16 mouse cellular contexts compared by ENCODE assay signal in genomic region chr2:146324140-146324906, GRCm38 (mm10).
DNase-seq lines count a peak whose midpoint lies in the region; ATAC-seq and TF ChIP-seq lines count a peak whose summit lies in the region.
"Had no signal": no experiment of that assay in that cellular context is flagged by ENCODE, and none has a peak within 500 bp of the region (broad histone marks: within the 10 kb centered on the region; RNA-seq: fewer than 3 reads in every experiment).

No protein-coding gene starts in this region.

- no peaks in the 10 kb centered on the region for H3K36me3 ChIP-seq in forebrain, embryonic 11.5 days (ENCODE audit: control insufficient read depth, insufficient read depth, low read length)
- H3K36me3 ChIP-seq in forebrain, embryonic 16.5 days (ENCODE audit: control insufficient read depth, insufficient read depth), result no peaks in the 10 kb centered on the region
- H3K36me3 ChIP-seq in hindbrain, postnatal 0 days (ENCODE audit: insufficient read depth, low read length), result peaks cover 3% of the 10 kb centered on the region; the same call in 1 of the 2 replicates
- H3K36me3 ChIP-seq in midbrain, postnatal 0 days (ENCODE audit: insufficient read depth, low read length), result no peaks in the 10 kb centered on the region
- H3K36me3 ChIP-seq: stomach, embryonic 15.5 days had no signal

- H3K9ac ChIP-seq in forebrain, embryonic 11.5 days (ENCODE audit: low read length), result no peak overlapping the region; the same call in 1 of the 2 replicates
- peak overlapping the region; percentile 49; the same call in 1 of the 2 replicates for H3K9ac ChIP-seq in forebrain, embryonic 16.5 days (replicated peaks; ENCODE audit: low read depth, low read length)
- no peak overlapping the region for H3K9ac ChIP-seq in hindbrain, postnatal 0 days (replicated peaks; ENCODE audit: low read length)
- H3K9ac ChIP-seq in midbrain, postnatal 0 days (replicated peaks; ENCODE audit: low read length, poor library complexity, severe bottlenecking), result no peak overlapping the region
- H3K9ac ChIP-seq: heart, embryonic 13.5 days; liver, embryonic 13.5 days; stomach, embryonic 15.5 days had no signal

- peak; percentile 70 for ATAC-seq in forebrain, embryonic 11.5 days (replicated peaks; ENCODE audit: low FRiP score)
- ATAC-seq in forebrain, embryonic 16.5 days, result peak; percentile 84
- ATAC-seq in hindbrain, postnatal 0 days, result no peak
- no peak for ATAC-seq in midbrain, postnatal 0 days (ENCODE audit: low FRiP score)

- H3K4me2 ChIP-seq in forebrain, embryonic 11.5 days (ENCODE audit: low read depth, low read length, severe bottlenecking), result peak overlapping the region; percentile 16; the same call in 1 of the 2 replicates
- peak overlapping the region; percentile 40 for H3K4me2 ChIP-seq in forebrain, embryonic 16.5 days (ENCODE audit: low read length)
- no peak overlapping the region for H3K4me2 ChIP-seq in hindbrain, postnatal 0 days (ENCODE audit: low read depth, low read length)
- 0 out of 2 replicates have a peak overlapping the region, but pooled peaks have one; percentile 15 for H3K4me2 ChIP-seq in midbrain, postnatal 0 days (ENCODE audit: low read depth, low read length, poor library complexity, severe bottlenecking)
- H3K4me2 ChIP-seq: heart, embryonic 13.5 days; liver, embryonic 13.5 days; stomach, embryonic 15.5 days had no signal

- H3K27ac ChIP-seq in forebrain, embryonic 11.5 days (ENCODE audit: low read depth, low read length), result peak overlapping the region; percentile 81
- peak overlapping the region; percentile 85 for H3K27ac ChIP-seq in forebrain, embryonic 16.5 days (ENCODE audit: low read length)
- H3K27ac ChIP-seq in hindbrain, postnatal 0 days, result peak overlapping the region; percentile 48; the same call in 1 of the 2 replicates
- H3K27ac ChIP-seq in midbrain, postnatal 0 days (ENCODE audit: low read depth, low read length), result no peak overlapping the region
- H3K27ac ChIP-seq: heart, embryonic 13.5 days; liver, embryonic 13.5 days; stomach, embryonic 15.5 days had no signal

- H3K9me3 ChIP-seq in forebrain, embryonic 11.5 days (ENCODE audit: control insufficient read depth, low read length), result no peaks in the 10 kb centered on the region
- no peaks in the 10 kb centered on the region for H3K9me3 ChIP-seq in forebrain, embryonic 16.5 days (ENCODE audit: control insufficient read depth, low read length)
- H3K9me3 ChIP-seq in hindbrain, postnatal 0 days (ENCODE audit: low read length), result no peaks in the 10 kb centered on the region
- H3K9me3 ChIP-seq in midbrain, postnatal 0 days (ENCODE audit: low read length), result no peaks in the 10 kb centered on the region
- H3K9me3 ChIP-seq: heart, embryonic 13.5 days; liver, embryonic 13.5 days; stomach, embryonic 15.5 days had no signal

- no peaks in the 10 kb centered on the region; the same call in 1 of the 2 replicates for H3K4me1 ChIP-seq in forebrain, embryonic 11.5 days (replicated peaks; ENCODE audit: control insufficient read depth, insufficient read depth, low read length)
- peaks cover 11% of the 10 kb centered on the region for H3K4me1 ChIP-seq in forebrain, embryonic 16.5 days (replicated peaks; ENCODE audit: control insufficient read depth, insufficient read depth, low read length)
- H3K4me1 ChIP-seq in hindbrain, postnatal 0 days (ENCODE audit: insufficient read depth, low read length), result peaks cover 5% of the 10 kb centered on the region
- no peaks in the 10 kb centered on the region for H3K4me1 ChIP-seq in midbrain, postnatal 0 days (ENCODE audit: insufficient read depth, low read length)
- H3K4me1 ChIP-seq: heart, embryonic 13.5 days; liver, embryonic 13.5 days; stomach, embryonic 15.5 days had no signal

- 47% methylated on average over 3 of the region's 3 CpGs for WGBS in forebrain, embryonic 11.5 days
- 12% methylated on average over 3 of the region's 3 CpGs for WGBS in forebrain, embryonic 16.5 days
- WGBS in hindbrain, postnatal 0 days, result 63% methylated on average over 3 of the region's 3 CpGs
- WGBS in midbrain, postnatal 0 days, result 59% methylated on average over 3 of the region's 3 CpGs

- intact Hi-C loops in left cerebral cortex, postnatal 14 days (cut with DNase I), result no loop called here

- TF ChIP-seq CTCF in hindbrain, postnatal 0 days (IDR thresholded peaks at IDR 0.05; ENCODE audit: low read depth), result no peak
- TF ChIP-seq CTCF in midbrain, postnatal 0 days (IDR thresholded peaks at IDR 0.05), result no peak

- H3K27me3 ChIP-seq in forebrain, embryonic 11.5 days (ENCODE audit: control insufficient read depth, insufficient read depth, low read length), result no peaks in the 10 kb centered on the region; the same call in 1 of the 2 replicates
- H3K27me3 ChIP-seq in forebrain, embryonic 16.5 days (replicated peaks; ENCODE audit: control insufficient read depth, insufficient read depth, low read length), result no peaks in the 10 kb centered on the region
- H3K27me3 ChIP-seq in hindbrain, postnatal 0 days (ENCODE audit: insufficient read depth, low read length), result 0 out of 2 replicates have a peak, but pooled peaks cover 4% of the 10 kb centered on the region
- H3K27me3 ChIP-seq in midbrain, postnatal 0 days (ENCODE audit: insufficient read depth, low read length), result no peaks in the 10 kb centered on the region
- H3K27me3 ChIP-seq: heart, embryonic 13.5 days; liver, embryonic 13.5 days; stomach, embryonic 15.5 days had no signal

- no peak overlapping the region for H3K4me3 ChIP-seq in forebrain, embryonic 11.5 days (ENCODE audit: low read depth, low read length)
- no peak overlapping the region for H3K4me3 ChIP-seq in forebrain, embryonic 16.5 days (replicated peaks; ENCODE audit: low read length)
- H3K4me3 ChIP-seq in hindbrain, postnatal 0 days (ENCODE audit: low read length), result no peak overlapping the region
- no peak overlapping the region for H3K4me3 ChIP-seq in midbrain, postnatal 0 days (ENCODE audit: low read depth, low read length)
- H3K4me3 ChIP-seq: heart, embryonic 13.5 days; liver, embryonic 13.5 days; myocyte; stomach, embryonic 15.5 days had no signal

- DNase-seq in forebrain, embryonic 11.5 days (ENCODE audit: low spot score), result no peak
- DNase-seq in hindbrain, postnatal 0 days (ENCODE audit: low spot score), result no peak
- no peak for DNase-seq in midbrain, postnatal 0 days (ENCODE audit: low spot score)
- DNase-seq in right cerebral cortex, adult 2 months (ENCODE audit: low spot score in 2 of 2), result no peak
- DNase-seq in left cerebral cortex, postnatal 14 days (ENCODE audit: low spot score in 2 of 2), result no peak
- DNase-seq in layer of hippocampus, adult 9-11 months, result no peak
- DNase-seq in layer of hippocampus, postnatal 36 days, result no peak
- DNase-seq: adrenal gland, postnatal 25 days; cerebellum, adult 9-10 months; left cerebral cortex, postnatal 4 days; liver, embryonic 13.5 days; thymus, postnatal 25 days had no signal

Comparison
In these comparisons a context has a peak if more than half of its experiments do, and no peak if none do; other contexts are left out.
1. ATAC-seq: peak in forebrain, embryonic 11.5 days (single experiment) and forebrain, embryonic 16.5 days (single experiment); none in hindbrain, postnatal 0 days (single experiment) and midbrain, postnatal 0 days (single experiment).